In the genomic region with DNA sequence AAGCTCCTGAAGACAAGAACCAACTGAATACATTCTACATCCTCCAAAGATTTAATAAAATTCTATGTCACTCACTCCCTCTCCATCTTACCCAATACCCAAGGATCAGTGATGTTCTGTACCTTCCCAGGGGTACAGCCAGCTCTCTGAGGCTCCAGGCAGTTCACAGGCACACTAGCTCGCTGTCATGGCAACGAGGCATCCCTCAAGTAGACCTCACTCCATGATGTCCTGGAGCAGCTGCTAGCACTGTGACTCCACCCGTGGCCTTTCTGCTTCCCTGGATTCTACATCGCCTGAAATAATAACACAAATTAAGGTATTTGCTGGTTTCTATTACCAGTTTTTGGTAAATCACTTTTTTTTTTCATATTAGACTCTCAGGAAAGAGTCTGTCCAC, we compare ENCODE assay signal across 11 mouse cellular contexts.
DNase-seq lines count a peak whose midpoint lies in the region; ATAC-seq and TF ChIP-seq lines count a peak whose summit lies in the region.
"Had no signal": no experiment of that assay in that cellular context is flagged by ENCODE, and none has a peak within 500 bp of the region (broad histone marks: within the 10 kb centered on the region; RNA-seq: fewer than 3 reads in every experiment).

No protein-coding gene starts in this region.

- H3K4me3 ChIP-seq in embryonic facial prominence, embryonic 14.5 days (ENCODE audit: low read depth, low read length): no peak overlapping the region
- H3K4me3 ChIP-seq in embryonic facial prominence, embryonic 10.5 days: no peak overlapping the region
- no peak overlapping the region for H3K4me3 ChIP-seq in C2C12 (ENCODE audit: insufficient read depth, poor library complexity, severe bottlenecking)
- H3K4me3 ChIP-seq in midbrain, embryonic 13.5 days (replicated peaks): no peak overlapping the region
- H3K4me3 ChIP-seq: embryonic facial prominence, embryonic 12.5 days; limb, embryonic 15.5 days had no signal

- no peaks in the 10 kb centered on the region for H3K79me3 ChIP-seq in C2C12 (ENCODE audit: low read depth)

- H3ac ChIP-seq in C2C12 (ENCODE audit: control insufficient read depth, insufficient read length, low read depth): no peak overlapping the region

- no peaks in the 10 kb centered on the region for H3K36me3 ChIP-seq in embryonic facial prominence, embryonic 14.5 days (ENCODE audit: control insufficient read depth, insufficient read depth, low read length)
- H3K36me3 ChIP-seq in embryonic facial prominence, embryonic 10.5 days (replicated peaks): no peaks in the 10 kb centered on the region
- no peaks in the 10 kb centered on the region for H3K36me3 ChIP-seq in C2C12 (ENCODE audit: control insufficient read depth, insufficient read depth)
- H3K36me3 ChIP-seq in midbrain, embryonic 13.5 days: no peaks in the 10 kb centered on the region
- H3K36me3 ChIP-seq: embryonic facial prominence, embryonic 12.5 days; limb, embryonic 15.5 days had no signal

- DNase-seq in embryonic facial prominence, embryonic 14.5 days (ENCODE audit: low spot score): peak; percentile 40
- DNase-seq in embryonic facial prominence, embryonic 10.5 days (ENCODE audit: low spot score): no peak
- DNase-seq in cerebellum, postnatal 10 days: peak; percentile 45 to 62
- DNase-seq in thymus, postnatal 0 days (ENCODE audit: low spot score): no peak
- DNase-seq in layer of hippocampus, postnatal 25 days (ENCODE audit: extremely low spot score in 1 of 2, low spot score in 1 of 2): no peak
- DNase-seq in kidney, postnatal 10 days: no peak
- DNase-seq: thymus, adult 2 months had no signal

- H3K27me3 ChIP-seq in embryonic facial prominence, embryonic 14.5 days (replicated peaks; ENCODE audit: control insufficient read depth, insufficient read depth, low read length): no peaks in the 10 kb centered on the region
- no peaks in the 10 kb centered on the region for H3K27me3 ChIP-seq in embryonic facial prominence, embryonic 10.5 days (replicated peaks; ENCODE audit: low read depth, poor library complexity, severe bottlenecking)
- no peaks in the 10 kb centered on the region for H3K27me3 ChIP-seq in C2C12 (ENCODE audit: control insufficient read depth, insufficient read depth, insufficient read length)
- H3K27me3 ChIP-seq in midbrain, embryonic 13.5 days: no peaks in the 10 kb centered on the region
- H3K27me3 ChIP-seq: embryonic facial prominence, embryonic 12.5 days; limb, embryonic 15.5 days had no signal

- ATAC-seq in embryonic facial prominence, embryonic 14.5 days (ENCODE audit: low read depth): peak; percentile 65; the same call in 1 of the 2 replicates
- peak; percentile 87 for ATAC-seq in midbrain, embryonic 13.5 days

- no peaks in the 10 kb centered on the region for H3K4me1 ChIP-seq in embryonic facial prominence, embryonic 14.5 days (ENCODE audit: control insufficient read depth, insufficient read depth, low read length)
- no peaks in the 10 kb centered on the region for H3K4me1 ChIP-seq in embryonic facial prominence, embryonic 10.5 days
- peaks cover 9% of the 10 kb centered on the region for H3K4me1 ChIP-seq in midbrain, embryonic 13.5 days (replicated peaks)
- H3K4me1 ChIP-seq: embryonic facial prominence, embryonic 12.5 days; limb, embryonic 15.5 days had no signal

- 50% methylated on average over 4 of the region's 4 CpGs for WGBS in embryonic facial prominence, embryonic 14.5 days
- WGBS in embryonic facial prominence, embryonic 10.5 days: 71% methylated on average over 4 of the region's 4 CpGs
- 40% methylated on average over 4 of the region's 4 CpGs for WGBS in midbrain, embryonic 13.5 days

- no peaks in the 10 kb centered on the region for H3K79me2 ChIP-seq in C2C12 (ENCODE audit: control insufficient read depth, insufficient read depth)

- no peak overlapping the region for H3K4me2 ChIP-seq in embryonic facial prominence, embryonic 14.5 days (ENCODE audit: low read depth, low read length)
- H3K4me2 ChIP-seq in midbrain, embryonic 13.5 days (replicated peaks): no peak overlapping the region
- H3K4me2 ChIP-seq: embryonic facial prominence, embryonic 12.5 days; limb, embryonic 15.5 days had no signal

- H3K9me3 ChIP-seq in embryonic facial prominence, embryonic 14.5 days (ENCODE audit: control insufficient read depth, low read length): no peaks in the 10 kb centered on the region
- no peaks in the 10 kb centered on the region for H3K9me3 ChIP-seq in embryonic facial prominence, embryonic 10.5 days
- no peaks in the 10 kb centered on the region for H3K9me3 ChIP-seq in midbrain, embryonic 13.5 days
- H3K9me3 ChIP-seq: embryonic facial prominence, embryonic 12.5 days; limb, embryonic 15.5 days had no signal

- no peak overlapping the region for H3K9ac ChIP-seq in embryonic facial prominence, embryonic 14.5 days (ENCODE audit: low read depth, low read length)
- no peak overlapping the region for H3K9ac ChIP-seq in midbrain, embryonic 13.5 days (replicated peaks)
- H3K9ac ChIP-seq: embryonic facial prominence, embryonic 12.5 days; limb, embryonic 15.5 days had no signal

- no peak for TF ChIP-seq CTCF in C2C12 (IDR thresholded peaks at IDR 0.05; ENCODE audit: control insufficient read depth, insufficient read depth, insufficient read length)

- no peak overlapping the region for H3K27ac ChIP-seq in embryonic facial prominence, embryonic 14.5 days (replicated peaks; ENCODE audit: low read depth, low read length)
- H3K27ac ChIP-seq in embryonic facial prominence, embryonic 10.5 days (replicated peaks): no peak overlapping the region
- H3K27ac ChIP-seq in midbrain, embryonic 13.5 days: no peak overlapping the region
- H3K27ac ChIP-seq: embryonic facial prominence, embryonic 12.5 days; limb, embryonic 15.5 days had no signal

TF ChIP-seq in C2C12, 6 proteins besides CTCF, POLR2A, EP300 and RAD21:
- TF ChIP-seq MAX (IDR thresholded peaks at IDR 0.05) (no peak), MYOD1 (IDR thresholded peaks at IDR 0.05; ENCODE audit: control insufficient read depth, insufficient read length, low read depth) (peak; percentile 88), CEBPB (IDR thresholded peaks at IDR 0.05; ENCODE audit: low read depth) (no peak)
TF ChIP-seq in C2C12: peak in this region for 1.

Comparison
In these comparisons a context has a peak if more than half of its experiments do, and no peak if none do; other contexts are left out.
1. DNase-seq: peak in embryonic facial prominence, embryonic 14.5 days (single experiment) and cerebellum, postnatal 10 days (2 of 2); none in embryonic facial prominence, embryonic 10.5 days (single experiment), thymus, postnatal 0 days (single experiment), layer of hippocampus, postnatal 25 days (0 of 2) and kidney, postnatal 10 days (single experiment).